Mouse (Mus musculus) kidney, embryonic 16.5 days (tissue): ENCODE measurements around the gene Drd5. TPM values are rescaled to one million over a fixed set of nuclear protein-coding genes. Genes with fewer than 3 reads are reported as not detected.

Experiments used
- ATAC-seq: fragments of 200-750 bp; cut with Nextera tagmentation; 2 replicates; pipeline ENCODE4 v1.8.0; 2017; ENCODE audit warnings: moderate TSS enrichment; ENCODE audit not compliant: low FRiP score, low TSS enrichment
- H3K27ac ChIP-seq: fragments of 300-500 bp; sonication (generic); 2 replicates; pipeline ENCODE4 v1.5.1; 2014; ENCODE audit warnings: low read length
- H3K27me3 ChIP-seq: fragments of 300-500 bp; sonication (generic); 2 replicates; pipeline ENCODE4 v1.6.1; 2014; ENCODE audit warnings: low read length, control low read depth, mixed read lengths; ENCODE audit not compliant: insufficient read depth
- H3K36me3 ChIP-seq: fragments of 300-500 bp; sonication (generic); 2 replicates; pipeline ENCODE4 v1.6.1; 2014; ENCODE audit warnings: low read length, control low read depth, mixed read lengths; ENCODE audit not compliant: insufficient read depth
- H3K4me1 ChIP-seq: fragments of 300-500 bp; sonication (generic); 2 replicates; pipeline ENCODE4 v1.6.1; 2014; ENCODE audit warnings: low read length, control low read depth, mixed read lengths; ENCODE audit not compliant: insufficient read depth
- H3K4me2 ChIP-seq: fragments of 300-500 bp; sonication (generic); replicated peaks from 2 replicates; pipeline ENCODE4 v1.6.1; 2014; ENCODE audit warnings: low read depth, low read length
- H3K4me3 ChIP-seq: fragments of 300-500 bp; sonication (generic); 2 replicates; pipeline ENCODE4 v1.5.1; 2014; ENCODE audit warnings: mild to moderate bottlenecking, low read length
- H3K9ac ChIP-seq: fragments of 300-500 bp; sonication (generic); replicated peaks from 2 replicates; pipeline ENCODE4 v1.6.1; 2014; ENCODE audit warnings: low read length
- H3K9me3 ChIP-seq: fragments of 300-500 bp; sonication (generic); 2 replicates; pipeline ENCODE4 v1.6.1; 2016; ENCODE audit warnings: low read length, control low read depth
- WGBS: fragments of 180-500 bp; shearing (Covaris S2); extraction: QIAGEN DNeasy Blood & Tissue Kit; methylation state at CpG from one replicate; pipeline ENCODE4 v1.1.7; 2014; 5-methylcytosine and 5-hydroxymethylcytosine counted together
- polyA plus RNA-seq: library from polyadenylated mRNA; unstranded; fragments of >200 nt; fragmentation: Nextera tagmentation; extraction: Ambion mirVana; gene quantifications from 2 replicates; pipeline ENCODE4 v1.2.1, GENCODE M21; 2015

Drd5 gene
- not detected in 2 replicates for polyA plus RNA-seq

DNA sequence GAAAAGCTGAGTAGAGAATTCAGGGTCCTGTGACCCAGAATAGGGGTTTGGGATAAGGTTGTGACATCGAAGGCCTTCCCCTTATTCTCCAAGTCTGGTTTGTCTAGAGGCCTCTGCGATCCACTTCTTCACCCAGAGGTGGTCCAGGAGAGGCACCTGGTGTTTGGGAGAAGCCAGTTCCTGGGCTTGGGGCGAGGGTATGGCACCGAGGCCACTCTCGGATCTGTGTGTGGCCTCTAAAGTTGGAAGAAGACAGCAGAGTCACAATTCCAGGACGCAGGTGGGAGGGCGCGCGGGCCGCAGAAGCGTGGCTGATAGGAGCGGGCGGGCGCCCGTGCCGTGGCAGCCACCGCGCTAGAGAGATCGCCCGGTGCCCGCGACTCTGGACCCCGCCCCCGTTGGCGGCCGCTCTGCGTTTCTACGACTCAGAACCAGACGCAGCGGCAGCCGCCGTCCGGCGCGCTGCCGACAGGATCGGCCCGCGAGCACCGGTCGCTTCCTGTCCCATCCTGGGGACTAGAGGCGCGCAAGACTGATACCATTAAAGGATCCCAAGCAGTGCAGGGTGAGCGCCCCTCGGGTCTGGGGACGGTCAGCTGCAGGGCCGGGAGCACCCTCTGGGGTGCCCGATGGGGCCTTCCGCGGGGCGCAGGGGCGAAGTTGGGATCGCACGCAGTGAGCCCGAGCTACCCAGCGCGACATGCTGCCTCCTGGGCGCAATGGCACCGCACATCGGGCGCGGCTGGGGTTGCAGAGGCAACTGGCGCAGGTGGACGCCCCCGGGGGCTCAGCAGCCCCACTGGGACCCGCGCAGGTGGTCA lies at the start of gene Drd5:
TSS of gene Drd5 (plus strand) at position 402 of the 821 bp plus-strand sequence.
- WGBS, result 2% methylated on average over 62 of the region's 67 CpGs
- no peak within 1 kb of the TSS for H3K9ac ChIP-seq

GRCm38 (mm10) chr5:38270942-38271341 lies 48.2 kb upstream of the Drd5 start:
- Histone ChIP-seq H3K27ac (no peak overlapping the region), H3K4me2 (no peak overlapping the region), H3K27me3 (peaks cover 21% of the 10 kb centered on the region), H3K36me3 (peaks cover 26% of the 10 kb centered on the region; the same call in 1 of the 2 replicates), H3K4me3 (no peak overlapping the region), H3K9me3 (no peaks in the 10 kb centered on the region), H3K4me1 (no peaks in the 10 kb centered on the region), H3K9ac (no peak overlapping the region)
- no peak for ATAC-seq
- WGBS, result 92% methylated on average over 3 of the region's 3 CpGs

More for the DNA sequence above, at the start of gene Drd5:
- H3K36me3 ChIP-seq, result no peaks in the 10 kb centered on the region
- peak; percentile 27; the same call in 1 of the 2 replicates for ATAC-seq
- peak within 1 kb of the TSS; percentile 62 for H3K4me2 ChIP-seq
- no peak within 1 kb of the TSS for H3K27ac ChIP-seq
- H3K4me1 ChIP-seq, result no peaks in the 10 kb centered on the region
- peaks cover 42% of the 10 kb centered on the region for H3K27me3 ChIP-seq
- H3K9me3 ChIP-seq, result no peaks in the 10 kb centered on the region
- H3K4me3 ChIP-seq, result peak within 1 kb of the TSS; percentile 41

- 80% methylated on average over 4 of the region's 4 CpGs for WGBS
- Histone ChIP-seq H3K4me2 (no peak overlapping the region), H3K36me3 (peaks cover 10% of the 10 kb centered on the region; the same call in 1 of the 2 replicates), H3K4me1 (peaks cover 10% of the 10 kb centered on the region), H3K9me3 (no peaks in the 10 kb centered on the region), H3K27ac (no peak overlapping the region), H3K27me3 (peaks cover 50% of the 10 kb centered on the region), H3K4me3 (no peak overlapping the region), H3K9ac (no peak overlapping the region)
- ATAC-seq, result no peak
Observed at GRCm38 (mm10) chr5:38273831-38274230, 45.3 kb upstream of the Drd5 start.

DNA sequence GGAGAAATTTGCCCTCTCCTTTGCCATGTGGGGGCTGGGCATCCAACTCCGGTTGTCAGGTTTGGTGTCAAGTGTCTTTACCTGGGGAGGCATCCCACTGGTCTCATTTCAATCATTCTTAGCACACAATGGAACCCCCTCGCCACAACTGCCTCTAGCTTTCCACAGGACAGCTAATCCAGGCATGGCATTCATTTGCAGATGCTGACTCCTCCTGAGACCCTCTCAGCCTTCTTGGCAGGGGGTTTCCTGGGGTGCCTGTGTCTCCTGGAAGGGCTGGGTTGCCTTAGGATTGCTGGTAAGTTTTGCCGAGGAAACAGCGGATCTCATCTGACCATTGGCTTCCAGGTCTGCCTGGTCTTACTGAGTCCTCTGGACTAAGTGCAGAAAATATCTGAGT lies 43.4 kb upstream of the Drd5 start, which contains the start of gene Otop1:
TSS of gene Otop1 (plus strand) at position 202 of the 400 bp plus-strand sequence.
- Histone ChIP-seq H3K4me1 (peaks cover 10% of the 10 kb centered on the region), H3K4me3 (peak within 1 kb of the TSS; percentile 10; the same call in 1 of the 2 replicates), H3K27ac (no peak within 1 kb of the TSS), H3K9ac (no peak within 1 kb of the TSS), H3K4me2 (peak within 1 kb of the TSS; percentile 20; the same call in 1 of the 2 replicates), H3K9me3 (no peaks in the 10 kb centered on the region), H3K36me3 (no peaks in the 10 kb centered on the region), H3K27me3 (peaks cover 57% of the 10 kb centered on the region)
- WGBS, result 7% methylated on average over 4 of the region's 4 CpGs
- no peak for ATAC-seq

DNA sequence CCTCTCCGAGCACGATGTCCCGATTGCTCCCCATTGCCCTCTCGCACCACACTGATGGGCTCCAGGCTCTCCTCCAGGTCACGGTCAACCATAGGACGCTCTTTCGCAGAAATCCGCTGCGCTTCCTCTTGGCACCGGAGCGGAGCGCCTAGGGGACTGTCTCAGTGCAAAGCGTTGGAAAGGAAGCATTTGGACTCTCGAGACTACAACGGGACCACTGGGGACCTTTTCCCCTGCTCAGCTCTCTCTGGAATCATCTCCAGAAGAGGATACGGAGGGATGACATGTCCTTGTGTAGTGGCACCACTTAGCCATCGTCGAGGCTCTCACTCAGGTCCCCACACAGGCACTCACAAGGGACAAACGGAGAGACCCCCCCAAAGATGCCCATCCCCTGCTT lies 42.7 kb upstream of the Drd5 start:
- H3K27me3 ChIP-seq, result peaks cover 57% of the 10 kb centered on the region
- H3K4me2 ChIP-seq, result peak overlapping the region; percentile 20; the same call in 1 of the 2 replicates
- H3K9me3 ChIP-seq, result no peaks in the 10 kb centered on the region
- H3K27ac ChIP-seq, result no peak overlapping the region
- no peak for ATAC-seq
- no peaks in the 10 kb centered on the region for H3K36me3 ChIP-seq
- H3K9ac ChIP-seq, result no peak overlapping the region
- H3K4me1 ChIP-seq, result peaks cover 10% of the 10 kb centered on the region
- H3K4me3 ChIP-seq, result peak overlapping the region; percentile 10; the same call in 1 of the 2 replicates
- under 1% methylated on average over 19 of the region's 19 CpGs for WGBS

DNA sequence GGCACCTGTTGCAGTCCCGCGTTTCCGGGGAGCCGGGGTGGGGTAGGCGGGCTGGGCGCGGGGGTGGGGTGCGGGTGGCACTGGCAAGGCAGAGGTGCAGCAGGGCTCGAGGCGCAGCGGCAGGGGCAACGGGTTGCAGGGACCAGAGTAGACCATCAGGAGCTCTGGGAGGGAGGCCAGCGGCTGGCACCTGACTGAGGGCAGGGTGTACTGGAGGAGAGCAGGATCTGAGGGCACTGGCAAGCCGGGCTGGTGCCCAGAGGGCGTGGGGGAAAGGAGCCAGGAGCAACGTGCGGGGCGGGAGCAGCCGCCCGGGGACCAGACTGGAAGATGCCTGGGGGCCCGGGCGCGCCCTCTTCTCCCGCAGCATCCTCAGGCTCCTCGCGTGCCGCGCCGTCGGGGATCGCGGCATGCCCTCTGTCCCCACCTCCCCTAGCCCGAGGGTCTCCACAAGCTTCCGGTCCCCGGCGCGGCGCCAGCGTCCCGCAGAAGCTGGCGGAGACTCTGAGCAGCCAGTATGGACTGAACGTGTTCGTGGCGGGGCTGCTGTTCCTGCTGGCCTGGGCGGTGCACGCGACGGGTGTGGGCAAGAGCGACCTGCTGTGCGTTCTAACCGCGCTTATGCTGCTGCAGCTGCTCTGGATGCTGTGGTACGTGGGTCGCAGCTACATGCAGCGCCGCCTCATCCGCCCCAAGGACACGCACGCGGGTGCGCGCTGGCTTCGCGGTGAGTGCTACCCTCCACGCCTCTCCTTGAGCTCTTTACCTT lies 41.9 kb upstream of the Drd5 start:
- H3K36me3 ChIP-seq, result no peaks in the 10 kb centered on the region

DNA sequence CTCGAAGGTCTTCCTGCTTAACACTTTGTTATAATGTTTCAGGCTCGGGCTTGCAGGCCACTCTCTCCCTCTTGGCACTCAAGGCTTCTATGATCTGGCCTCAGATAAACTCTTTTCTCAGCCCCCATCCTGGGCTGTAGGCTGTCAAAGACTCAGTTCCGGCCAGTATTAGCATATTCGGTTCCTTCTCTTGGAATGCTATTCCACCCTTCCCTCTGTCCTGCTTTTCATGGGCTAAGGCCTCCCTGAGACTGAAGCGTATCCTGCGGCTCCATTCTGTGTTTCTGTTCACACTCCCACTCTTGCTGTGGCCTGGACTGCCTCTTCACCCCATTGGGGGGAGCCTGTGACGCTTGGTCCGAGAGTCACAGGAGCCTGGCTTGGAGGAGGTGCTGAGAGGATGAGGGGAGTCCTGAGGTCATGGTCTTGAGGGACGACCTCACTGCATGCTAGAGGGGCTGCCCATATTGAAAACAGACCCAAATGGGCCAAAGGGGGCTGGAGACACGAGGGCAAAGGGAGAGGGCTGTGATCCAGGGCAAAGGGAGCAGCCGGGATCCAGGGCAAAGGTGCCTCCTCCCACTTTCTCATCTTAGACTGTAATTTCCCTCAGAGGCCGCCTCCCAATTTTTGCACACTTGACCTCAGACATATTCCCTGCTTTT lies 41.1 kb upstream of the Drd5 start:
- peaks cover 10% of the 10 kb centered on the region for H3K4me1 ChIP-seq
- no peak overlapping the region for H3K4me3 ChIP-seq
- 11% methylated on average over 12 of the region's 12 CpGs for WGBS
- no peaks in the 10 kb centered on the region for H3K36me3 ChIP-seq
- no peak overlapping the region for H3K27ac ChIP-seq
- H3K9ac ChIP-seq, result no peak overlapping the region
- peaks cover 57% of the 10 kb centered on the region for H3K27me3 ChIP-seq
- no peaks in the 10 kb centered on the region for H3K9me3 ChIP-seq
- 0 out of 2 replicates have a peak, but pooled peaks have one; percentile 5 for ATAC-seq
- H3K4me2 ChIP-seq, result peak overlapping the region; percentile 34; the same call in 1 of the 2 replicates

More for the DNA sequence above, 41.9 kb upstream of the Drd5 start:
- Histone ChIP-seq H3K4me3 (peak overlapping the region; percentile 18), H3K27ac (no peak overlapping the region), H3K4me1 (peaks cover 10% of the 10 kb centered on the region), H3K27me3 (peaks cover 57% of the 10 kb centered on the region), H3K4me2 (peak overlapping the region; percentile 34), H3K9me3 (no peaks in the 10 kb centered on the region), H3K9ac (no peak overlapping the region)
- WGBS, result 1% methylated on average over 58 of the region's 65 CpGs
- peak; percentile 39; the same call in 1 of the 2 replicates for ATAC-seq

- no peak for ATAC-seq
- Histone ChIP-seq H3K9ac (no peak overlapping the region), H3K36me3 (no peaks in the 10 kb centered on the region), H3K4me3 (no peak overlapping the region), H3K9me3 (no peaks in the 10 kb centered on the region), H3K27me3 (peaks cover 44% of the 10 kb centered on the region), H3K4me1 (peaks cover 10% of the 10 kb centered on the region), H3K27ac (no peak overlapping the region), H3K4me2 (no peak overlapping the region)
- 19% methylated on average over 1 of the region's 1 CpGs for WGBS
Observed at GRCm38 (mm10) chr5:38280075-38280474, 39.1 kb upstream of the Drd5 start.

DNA sequence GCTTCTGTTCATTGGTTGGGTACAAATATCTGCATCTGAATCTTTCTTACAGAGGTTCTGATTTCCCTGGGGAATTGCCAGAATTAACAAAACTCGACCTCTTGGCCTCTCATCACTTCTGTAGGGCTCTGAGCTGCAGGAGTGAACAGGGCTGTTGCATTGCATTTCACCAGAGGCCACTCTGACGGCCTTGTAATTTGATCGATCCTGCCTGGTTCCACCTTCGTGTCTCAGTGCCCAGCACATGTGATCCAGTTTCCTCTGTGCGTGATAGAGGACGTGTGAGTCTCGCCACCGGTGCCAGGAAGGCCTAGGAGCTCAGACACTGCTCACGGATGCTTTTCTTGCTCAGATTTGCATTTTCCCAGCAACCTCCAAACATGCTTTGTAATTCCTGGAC lies 33.4 kb upstream of the Drd5 start:
- Histone ChIP-seq H3K9me3 (no peaks in the 10 kb centered on the region), H3K4me1 (no peaks in the 10 kb centered on the region), H3K27me3 (no peaks in the 10 kb centered on the region), H3K4me2 (no peak overlapping the region), H3K9ac (no peak overlapping the region), H3K27ac (no peak overlapping the region), H3K36me3 (no peaks in the 10 kb centered on the region), H3K4me3 (no peak overlapping the region)
- WGBS, result 34% methylated on average over 9 of the region's 9 CpGs
- ATAC-seq, result no peak
